Mouse (Mus musculus) MEL (cell line): ENCODE measurements around the gene Cldn4.

Experiments
- CTCF ChIP-seq, 3 experiments: IDR thresholded peaks in 2 of 3; conservative IDR thresholded peaks in 1 of 3; 2 replicates each; pipeline ENCODE4 v1.5.1; 2011 to 2012; ENCODE audit warnings: low read length in 3 of 3, low read depth in 2 of 3, mild to moderate bottlenecking in 2 of 3, improper control_type of control experiment in 1 of 3, inconsistent platforms in 1 of 3, mixed read lengths in 1 of 3, moderate library complexity in 1 of 3; ENCODE audit not compliant: control insufficient read depth in 1 of 3, insufficient read depth in 1 of 3, poor library complexity in 1 of 3, severe bottlenecking in 1 of 3
- EP300 ChIP-seq, 2 experiments: IDR thresholded peaks; 2 replicates each; pipeline ENCODE4 v1.6.1; 2011; ENCODE audit warnings: improper control_type of control experiment in 2 of 2, low read length in 2 of 2, low read depth in 1 of 2, mild to moderate bottlenecking in 1 of 2
- GABPA ChIP-seq: IDR thresholded peaks from 2 replicates; pipeline ENCODE4 v1.6.1; 2012; ENCODE audit warnings: low read depth, mild to moderate bottlenecking, inconsistent platforms, low read length, improper control_type of control experiment, moderate library complexity
- MYC ChIP-seq: IDR thresholded peaks from 2 replicates; pipeline ENCODE4 v1.6.1; 2011; ENCODE audit warnings: low read depth, mild to moderate bottlenecking, low read length, improper control_type of control experiment, moderate library complexity
- RCOR1 ChIP-seq: IDR thresholded peaks from 2 replicates; pipeline ENCODE4 v1.6.1; 2012; ENCODE audit warnings: low read depth, mild to moderate bottlenecking, inconsistent platforms, low read length, improper control_type of control experiment
- TAL1 ChIP-seq: IDR thresholded peaks from 2 replicates; pipeline ENCODE4 v1.6.1; 2012; ENCODE audit warnings: mild to moderate bottlenecking, inconsistent platforms, low read length, moderate library complexity, mixed read lengths

DNA sequence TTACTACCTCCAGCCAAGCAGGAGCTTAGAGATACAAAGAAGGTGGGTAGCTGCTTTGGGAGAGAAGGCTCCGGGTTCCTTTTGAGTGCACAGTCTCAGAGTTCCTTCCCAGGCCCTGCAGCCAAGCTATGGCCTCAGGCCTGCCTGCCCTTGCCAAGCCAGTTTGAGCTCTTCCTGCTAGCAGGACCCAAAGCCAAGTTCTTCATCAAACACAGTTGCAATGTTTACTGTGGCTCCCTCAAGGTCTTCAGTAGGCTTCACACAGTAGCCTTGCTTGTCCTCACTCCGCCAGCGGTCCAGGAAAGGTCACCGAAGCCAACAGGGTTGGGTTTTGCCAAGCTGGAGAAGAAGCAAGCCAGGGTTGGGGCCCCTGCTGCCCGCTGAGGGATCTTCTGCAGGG is 45.8 kb upstream of the Cldn4 start:
- no peak for TF ChIP-seq CTCF (IDR thresholded peaks at IDR 0.05 in 2 of 3, conservative IDR thresholded peaks at IDR 0.05 in 1 of 3; ENCODE audit: control insufficient read depth in 1 of 3, insufficient read depth in 1 of 3, low read depth in 2 of 3, low read length in 3 of 3, poor library complexity in 1 of 3, severe bottlenecking in 1 of 3)
- TF ChIP-seq EP300 (IDR thresholded peaks at IDR 0.05; ENCODE audit: low read depth in 1 of 2, low read length in 2 of 2), result no peak
- no peak for TF ChIP-seq TAL1
- TF ChIP-seq RCOR1, result no peak
- TF ChIP-seq MYC, result no peak
- TF ChIP-seq GABPA, result no peak
